Mouse (Mus musculus) retina, adult 2 months (tissue): ENCODE results near the gene Nol10.
"Not testable (repeated sequence)": the region's sequence is repeated elsewhere in the genome, so short reads cannot be mapped to it uniquely, and the experiment has no call there.

ENCODE experiments used
- DNase-seq: peaks from one replicate; pipeline ENCODE4 v3.0.0-alpha.2; 2012; ENCODE audit warnings: low read depth, low spot score

Nol10 gene

DNA sequence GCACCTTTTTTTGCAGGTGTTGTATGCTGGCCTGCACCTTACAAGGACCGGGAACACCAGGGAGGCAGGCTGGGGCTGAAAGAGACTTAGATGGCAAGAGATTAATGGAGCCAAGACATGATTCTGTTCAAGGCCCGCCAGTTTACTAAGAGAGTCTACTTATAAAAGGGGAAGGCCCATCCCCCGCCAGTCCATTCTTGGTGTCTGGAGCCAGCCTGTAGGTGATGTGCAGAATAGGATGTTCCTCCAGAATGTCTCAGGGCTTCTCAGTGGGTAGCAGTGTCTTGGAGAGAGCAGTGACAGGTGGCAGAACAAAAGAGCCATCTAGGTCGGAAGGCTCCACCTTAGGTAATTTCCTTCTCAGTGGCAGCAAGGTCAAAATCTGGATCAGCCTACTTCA is 111.0 kb downstream of the Nol10 start:
- not testable (repeated sequence) for DNase-seq

DNA sequence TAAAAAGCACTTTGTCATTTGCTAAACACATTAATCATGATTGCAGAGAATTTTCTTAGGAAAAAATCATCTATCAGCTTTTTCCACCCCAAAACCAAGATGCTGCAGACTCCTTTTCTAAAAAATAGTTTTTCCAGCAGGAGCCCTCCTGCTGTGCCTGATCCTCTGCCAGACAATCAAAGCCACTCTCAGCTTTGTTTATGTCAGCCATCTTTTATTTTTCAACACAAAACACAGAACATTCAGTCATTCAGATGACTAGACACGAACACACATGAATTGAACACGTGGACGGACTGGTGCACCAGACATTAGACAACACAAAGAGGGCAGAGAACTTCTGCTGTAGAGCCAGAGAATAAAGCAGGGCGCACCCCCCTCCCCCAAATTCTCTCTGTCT is 115.4 kb downstream of the Nol10 start:
- no peak for DNase-seq

DNA sequence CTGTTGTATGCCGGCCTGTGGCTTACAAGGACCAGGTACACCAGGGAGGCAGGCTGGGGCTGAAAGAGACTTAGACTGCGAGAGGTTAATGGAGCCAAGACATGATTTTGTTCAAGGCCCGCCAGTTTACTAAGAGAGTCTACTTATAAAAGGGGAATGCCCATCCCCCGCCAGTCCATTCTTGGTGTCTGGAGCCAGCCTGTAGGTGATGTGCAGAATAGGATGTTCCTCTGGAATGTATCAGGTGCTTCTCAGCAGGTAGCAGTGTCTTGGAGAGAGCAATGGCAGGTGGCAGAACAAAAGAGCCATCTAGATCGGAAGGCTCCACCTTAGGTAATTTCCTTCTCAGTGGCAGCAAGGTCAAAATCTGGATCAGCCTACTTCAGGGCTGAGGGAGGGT is 116.3 kb downstream of the Nol10 start:
- not testable (repeated sequence) for DNase-seq

DNA sequence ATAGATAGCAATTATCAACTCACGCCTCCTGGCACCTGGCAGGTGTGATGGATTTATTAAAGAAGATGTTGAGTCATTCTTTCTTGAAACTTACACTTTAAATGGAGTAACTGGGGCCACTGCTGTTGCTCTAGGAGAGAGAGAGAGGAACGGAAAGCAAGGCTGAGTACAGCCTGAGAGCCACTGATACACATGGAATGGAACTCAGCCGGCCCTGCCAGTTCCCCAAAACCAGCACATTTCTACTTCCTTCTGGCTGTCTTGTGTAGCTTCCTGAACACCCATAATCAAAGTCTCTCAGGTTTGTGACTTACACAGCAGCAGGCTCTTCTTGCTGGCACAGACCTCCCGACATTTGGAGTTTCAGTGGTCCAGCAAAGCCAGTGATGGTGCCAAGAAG is 118.5 kb downstream of the Nol10 start:
- DNase-seq: no peak

DNA sequence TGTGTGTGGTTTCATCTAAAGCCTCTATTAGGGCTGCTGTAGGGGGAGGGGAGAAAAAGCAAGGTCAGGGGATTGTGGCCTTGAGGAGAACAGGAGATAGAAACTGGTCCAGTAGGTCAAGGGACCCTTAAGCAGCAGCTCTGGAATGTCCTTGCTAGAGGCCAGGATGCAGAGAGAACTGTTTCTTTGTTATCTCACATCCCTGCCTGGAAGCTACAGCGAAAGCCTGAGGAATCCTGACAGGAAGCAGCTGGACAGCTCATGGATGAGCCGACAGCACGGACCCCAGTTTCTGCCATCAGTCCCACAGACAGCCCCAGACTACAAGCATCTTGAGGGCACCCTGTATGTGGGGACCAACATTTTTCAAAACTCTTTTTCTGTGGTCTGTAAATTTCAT is 120.1 kb downstream of the Nol10 start:
- DNase-seq: no peak

DNA sequence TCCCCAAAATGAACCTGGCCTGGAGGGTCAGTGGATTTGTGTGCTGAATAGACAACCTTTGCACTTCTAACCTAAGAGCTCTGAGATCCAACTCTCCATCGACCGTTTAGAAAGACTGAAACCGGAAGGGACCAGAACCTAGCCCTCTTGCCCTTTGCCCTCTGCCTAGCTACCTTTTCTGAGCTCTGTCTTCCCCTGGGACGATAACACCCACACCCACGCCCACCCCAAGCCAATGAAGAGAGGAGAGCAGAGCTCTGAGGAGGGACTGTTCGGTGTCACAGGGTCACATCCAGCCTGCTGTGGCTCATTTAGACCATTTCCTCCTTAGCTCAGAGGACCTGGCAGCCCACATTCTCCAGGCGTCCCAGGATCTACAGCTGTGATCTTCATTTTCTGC is 121.6 kb downstream of the Nol10 start:
- no peak for DNase-seq

DNA sequence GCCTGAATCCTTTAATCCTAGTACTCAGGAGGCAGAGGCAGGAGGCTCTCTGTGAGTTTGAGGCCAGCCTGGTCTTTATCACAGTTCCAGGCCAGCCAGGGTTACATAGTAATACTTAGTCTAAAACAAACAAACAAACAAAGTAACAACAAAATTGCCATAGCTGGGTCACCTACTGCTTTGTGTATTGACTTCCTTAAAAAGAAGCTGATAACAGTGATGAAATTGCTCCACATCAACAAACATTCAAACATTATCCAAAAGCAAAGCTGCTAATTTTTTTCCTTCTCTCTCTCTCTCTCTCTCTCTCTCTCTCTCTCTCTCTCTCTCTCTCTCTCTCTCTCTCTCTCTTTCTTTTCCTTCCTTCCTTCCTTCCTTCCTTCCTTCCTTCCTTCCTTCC is 122.3 kb downstream of the Nol10 start:
- DNase-seq: not testable (repeated sequence)

DNA sequence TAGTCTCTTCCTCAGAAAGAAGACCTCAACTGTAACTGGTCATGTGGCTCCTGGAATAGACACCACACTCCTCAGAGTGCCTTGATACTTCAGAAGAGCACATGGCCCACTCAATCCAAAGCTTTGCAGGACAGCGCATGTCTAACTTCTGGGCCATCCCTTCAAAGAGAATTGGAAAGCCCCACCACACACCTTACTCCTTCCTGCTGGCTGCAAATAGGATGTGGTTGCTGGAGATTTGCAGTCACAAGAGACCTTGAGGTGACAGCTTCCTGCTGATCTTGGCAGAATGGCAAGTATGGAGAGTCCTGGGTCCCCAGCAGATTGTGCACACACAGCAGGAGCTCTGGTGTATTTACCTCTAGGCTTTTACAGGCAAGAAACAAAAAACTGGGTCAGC is 123.1 kb downstream of the Nol10 start:
- no peak for DNase-seq

DNA sequence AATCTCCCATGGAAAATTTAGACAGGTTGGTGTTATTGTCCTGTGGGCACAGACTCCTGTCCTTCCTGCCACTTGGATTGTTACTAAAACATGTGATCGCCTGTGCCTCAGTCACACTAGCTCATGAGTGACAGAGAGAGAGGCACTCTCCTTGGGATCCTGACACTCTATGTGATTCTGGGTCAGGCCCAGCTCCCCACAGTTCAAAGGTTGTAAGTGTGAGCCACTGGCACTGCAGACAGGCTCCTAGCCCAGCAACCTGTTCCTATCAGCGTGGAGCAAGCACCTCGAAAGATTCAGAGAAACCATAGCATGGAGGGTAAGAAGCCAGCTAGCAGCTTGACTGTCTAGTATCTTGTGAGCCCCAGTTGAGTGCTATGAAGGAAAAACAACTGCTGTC is 124.9 kb downstream of the Nol10 start:
- DNase-seq: no peak

DNA sequence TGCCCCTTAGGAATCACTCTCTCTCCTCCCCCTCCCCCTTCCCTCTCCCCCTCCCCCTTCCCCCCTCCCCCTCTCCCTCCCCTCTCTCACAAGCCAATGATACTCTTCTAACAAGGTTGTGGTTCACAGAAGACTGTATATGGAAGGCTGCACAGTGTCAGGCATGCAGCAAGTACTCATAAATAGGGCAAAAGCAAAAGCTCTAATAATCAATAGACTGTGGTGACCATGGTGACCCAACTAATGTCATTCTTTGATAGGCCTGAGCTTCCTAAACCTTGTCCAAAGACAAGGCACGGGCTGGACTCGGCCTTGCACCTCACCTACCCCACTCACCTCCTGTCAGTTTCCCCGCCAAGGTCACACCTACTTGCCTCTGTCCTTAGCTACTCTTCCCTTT is 125.6 kb downstream of the Nol10 start:
- no peak for DNase-seq

DNA sequence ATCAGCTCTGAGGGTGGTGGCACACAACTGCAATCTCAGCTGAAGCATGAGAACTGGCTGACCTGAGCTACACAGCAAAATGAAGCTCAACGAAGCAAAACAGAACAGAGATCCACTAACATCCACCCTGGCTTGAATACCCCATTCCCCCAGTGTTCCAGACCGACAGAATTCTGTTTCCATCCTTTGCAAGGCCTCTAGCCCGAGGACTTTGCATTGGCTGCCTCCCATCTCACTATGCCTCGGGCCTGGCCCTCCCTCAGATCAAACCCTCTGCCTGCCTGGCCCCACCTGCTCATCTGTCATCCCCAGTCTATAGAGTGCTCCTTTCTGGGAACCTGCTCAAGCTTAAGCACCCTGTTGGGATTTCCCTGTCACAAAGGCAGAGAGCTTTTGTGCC is 126.4 kb downstream of the Nol10 start:
- DNase-seq: no peak

DNA sequence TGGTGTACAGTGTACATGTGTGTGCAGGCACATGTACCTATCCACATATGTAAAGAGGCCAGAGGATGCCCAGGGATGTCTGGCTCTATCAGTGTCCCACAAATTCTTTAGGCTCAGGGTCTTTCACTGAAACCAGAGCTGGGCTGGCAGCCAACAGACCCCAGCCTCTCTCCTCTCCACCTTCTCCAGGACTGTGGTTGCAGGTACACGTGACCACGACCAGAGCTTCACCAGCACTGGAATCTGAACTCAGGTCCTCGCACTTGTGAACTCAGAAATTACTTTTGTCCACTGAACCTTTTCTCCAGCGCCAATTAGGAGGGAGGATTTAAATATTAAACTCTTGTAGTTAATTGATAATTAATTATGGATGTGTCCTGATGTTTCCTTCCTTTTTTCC is 126.9 kb downstream of the Nol10 start:
- DNase-seq: no peak

DNA sequence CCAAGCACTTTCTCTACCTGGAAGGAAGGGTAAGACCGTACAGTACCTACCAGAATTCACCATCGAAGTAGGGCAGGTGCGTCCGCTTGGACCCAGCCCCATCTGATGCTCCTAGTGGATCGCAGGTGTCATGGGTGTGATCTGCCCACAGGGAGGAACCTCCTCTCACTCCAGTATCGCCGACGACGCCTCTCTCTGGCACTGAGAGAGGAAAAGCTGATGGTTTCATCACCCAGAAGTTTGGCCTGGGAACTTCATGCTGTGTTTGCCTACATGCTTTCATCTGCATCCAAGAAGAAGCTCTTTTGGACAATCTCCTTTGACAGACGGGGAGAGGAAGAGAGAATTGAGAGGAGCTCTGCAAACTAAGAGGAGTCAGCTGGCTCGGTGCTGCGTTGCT is 129.9 kb downstream of the Nol10 start:
- DNase-seq: no peak

DNA sequence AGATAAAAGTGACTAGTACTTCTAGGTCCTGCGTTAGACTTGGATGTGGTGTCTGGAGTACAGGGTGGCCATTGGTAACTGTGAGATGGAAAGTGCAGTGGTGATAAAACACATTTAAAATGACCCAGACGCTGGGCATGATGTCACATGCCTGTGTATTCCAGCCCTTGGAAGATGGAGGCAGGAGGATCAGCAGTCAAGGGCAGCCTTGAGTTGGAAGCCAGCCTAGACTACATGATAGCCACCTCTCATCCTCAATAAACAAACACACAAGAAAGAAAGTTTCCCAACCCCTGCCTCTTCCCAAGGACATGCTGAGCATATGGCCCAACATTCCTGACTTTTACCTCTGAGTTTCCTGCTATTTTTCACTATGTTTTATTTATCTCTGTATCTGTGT is 130.6 kb downstream of the Nol10 start:
- DNase-seq: no peak
